Mouse (Mus musculus) spleen, adult 2 months (tissue): ENCODE measurements around the gene Myo3b. TPM values are rescaled to one million over a fixed set of nuclear protein-coding genes. Genes with fewer than 3 reads are reported as not detected.

ENCODE experiments used
- DNase-seq, 2 experiments: peaks; one replicate each; pipeline versions ENCODE4 v3.0.0 to v3.0.0-alpha.2; 2012 to 2021; ENCODE audit warnings: low spot score in 2 of 2, low read depth in 1 of 2
- H3K27ac ChIP-seq: fragments of 200-500 bp; 2 replicates; pipeline ENCODE4 v1.5.1; 2012; ENCODE audit warnings: low read length, inconsistent platforms; ENCODE audit not compliant: insufficient read depth
- H3K27me3 ChIP-seq: fragments of 200-500 bp; 2 replicates; pipeline ENCODE4 v1.6.1; 2012; ENCODE audit warnings: mild to moderate bottlenecking, moderate library complexity, low read length, inconsistent platforms; ENCODE audit not compliant: control insufficient read depth, insufficient read depth
- H3K36me3 ChIP-seq: fragments of 200-500 bp; 2 replicates; pipeline ENCODE4 v1.6.1; 2012; ENCODE audit warnings: mild to moderate bottlenecking, low read length, inconsistent platforms; ENCODE audit not compliant: control insufficient read depth, insufficient read depth
- H3K4me1 ChIP-seq: fragments of 200-500 bp; 2 replicates; pipeline ENCODE4 v1.6.1; 2011; ENCODE audit warnings: inconsistent platforms; ENCODE audit not compliant: control insufficient read depth, insufficient read depth, insufficient read length
- H3K4me3 ChIP-seq: fragments of 200-500 bp; 2 replicates; pipeline ENCODE4 v1.5.1; 2011; ENCODE audit warnings: mild to moderate bottlenecking, inconsistent platforms; ENCODE audit not compliant: insufficient read depth, insufficient read length; ENCODE audit errors: extremely low read depth
- CTCF ChIP-seq: fragments of 200-500 bp; IDR thresholded peaks from 2 replicates; pipeline ENCODE4 v1.5.1; 2011; ENCODE audit warnings: mild to moderate bottlenecking, inconsistent platforms; ENCODE audit not compliant: insufficient read depth, insufficient read length, insufficient replicate concordance; ENCODE audit errors: extremely low read depth
- POLR2A ChIP-seq: fragments of 200-500 bp; IDR thresholded peaks from 2 replicates; pipeline ENCODE4 v1.6.1; 2011; ENCODE audit warnings: low read depth, low read length, inconsistent platforms
- WGBS: fragments of 180-500 bp; shearing (Covaris S2); methylation state at CpG from one replicate; pipeline ENCODE4 v1.1.7; 2018; 5-methylcytosine and 5-hydroxymethylcytosine counted together
- polyA plus RNA-seq: library from polyadenylated mRNA; depleted of rRNA; stranded (reverse); fragments of >200 nt; gene quantifications from 2 replicates; pipeline ENCODE4 v1.2.3, GENCODE M21; 2012

Myo3b gene
- polyA plus RNA-seq, 1 experiment = 0.20 TPM

- 64% methylated on average over 11 of the region's 11 CpGs for WGBS
- Histone ChIP-seq H3K4me3 (no peak overlapping the region), H3K27me3 (no peaks in the 10 kb centered on the region), H3K36me3 (no peaks in the 10 kb centered on the region), H3K4me1 (no peaks in the 10 kb centered on the region), H3K27ac (no peak overlapping the region)
- no peak for DNase-seq
- no peak for TF ChIP-seq POLR2A
- TF ChIP-seq CTCF = no peak
Observed at GRCm38 (mm10) chr2:70201796-70202555, 163.1 kb downstream of the Myo3b start.

DNA sequence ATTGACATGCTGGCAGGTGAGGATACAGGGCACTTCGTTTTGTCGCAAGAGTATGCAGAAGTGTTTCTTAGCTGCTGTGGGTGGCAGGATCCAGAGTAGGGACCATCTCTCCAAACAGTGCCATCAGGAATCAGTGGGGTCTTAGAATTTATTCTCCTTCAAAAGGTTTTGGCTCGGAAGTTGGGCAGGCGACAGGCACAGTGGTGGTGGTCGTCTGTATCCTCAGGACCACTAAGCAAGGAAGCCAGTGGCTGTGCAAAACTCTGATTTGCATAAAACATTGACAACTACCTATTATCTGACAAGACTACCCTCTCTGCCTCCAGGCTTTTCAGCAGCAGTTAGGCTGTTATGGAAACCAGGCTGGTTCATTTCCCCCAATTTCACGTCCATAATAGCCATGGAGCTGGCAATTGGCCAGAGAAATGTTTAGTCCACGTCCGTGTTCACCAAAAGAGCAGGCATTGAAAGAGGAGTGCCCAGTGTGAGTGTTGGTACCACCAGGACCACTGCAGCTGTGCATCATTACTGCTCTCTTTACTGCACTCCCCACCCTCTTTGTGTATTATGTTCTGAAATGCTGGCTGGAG, 163.7 kb downstream of the Myo3b start:
- H3K27me3 ChIP-seq = no peaks in the 10 kb centered on the region
- DNase-seq = no peak
- H3K4me1 ChIP-seq = no peaks in the 10 kb centered on the region
- H3K27ac ChIP-seq = no peak overlapping the region
- no peak for TF ChIP-seq POLR2A
- no peak for TF ChIP-seq CTCF
- H3K4me3 ChIP-seq = no peak overlapping the region
- no peaks in the 10 kb centered on the region for H3K36me3 ChIP-seq
- WGBS = 72% methylated on average over 8 of the region's 8 CpGs

- Histone ChIP-seq H3K36me3 (no peaks in the 10 kb centered on the region), H3K4me1 (no peaks in the 10 kb centered on the region), H3K27me3 (no peaks in the 10 kb centered on the region), H3K4me3 (no peak overlapping the region), H3K27ac (no peak overlapping the region)
- TF ChIP-seq CTCF = no peak
- no peak for TF ChIP-seq POLR2A
- WGBS = 95% methylated on average over 1 of the region's 1 CpGs
- no peak for DNase-seq
Observed at GRCm38 (mm10) chr2:70208411-70208810, 169.5 kb downstream of the Myo3b start.

DNA sequence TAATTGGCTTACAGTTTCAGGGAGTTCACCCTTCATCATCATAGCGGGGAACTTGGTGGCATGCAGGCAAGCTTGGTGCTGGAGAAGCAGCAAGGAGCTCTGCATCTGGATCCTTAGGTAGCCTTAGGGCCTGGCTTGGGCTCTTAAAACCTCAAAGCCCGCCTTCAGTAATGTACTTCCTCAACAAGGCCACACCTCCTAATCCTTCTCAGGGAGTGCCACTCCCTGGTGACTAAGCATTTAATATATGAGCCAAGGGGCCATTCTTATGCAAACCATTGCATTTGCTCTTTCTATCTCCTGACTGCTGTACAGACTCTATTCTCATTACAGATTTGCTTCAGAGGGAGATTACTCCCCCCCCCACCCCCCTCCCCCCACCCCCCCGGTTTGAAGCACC, 170.9 kb downstream of the Myo3b start:
- H3K36me3 ChIP-seq = no peaks in the 10 kb centered on the region
- H3K27me3 ChIP-seq = no peaks in the 10 kb centered on the region
- TF ChIP-seq CTCF = no peak
- TF ChIP-seq POLR2A = no peak
- no peaks in the 10 kb centered on the region for H3K4me1 ChIP-seq
- no peak overlapping the region for H3K27ac ChIP-seq
- H3K4me3 ChIP-seq = no peak overlapping the region
- DNase-seq = no peak
- WGBS = 84% methylated on average over 3 of the region's 3 CpGs

DNA sequence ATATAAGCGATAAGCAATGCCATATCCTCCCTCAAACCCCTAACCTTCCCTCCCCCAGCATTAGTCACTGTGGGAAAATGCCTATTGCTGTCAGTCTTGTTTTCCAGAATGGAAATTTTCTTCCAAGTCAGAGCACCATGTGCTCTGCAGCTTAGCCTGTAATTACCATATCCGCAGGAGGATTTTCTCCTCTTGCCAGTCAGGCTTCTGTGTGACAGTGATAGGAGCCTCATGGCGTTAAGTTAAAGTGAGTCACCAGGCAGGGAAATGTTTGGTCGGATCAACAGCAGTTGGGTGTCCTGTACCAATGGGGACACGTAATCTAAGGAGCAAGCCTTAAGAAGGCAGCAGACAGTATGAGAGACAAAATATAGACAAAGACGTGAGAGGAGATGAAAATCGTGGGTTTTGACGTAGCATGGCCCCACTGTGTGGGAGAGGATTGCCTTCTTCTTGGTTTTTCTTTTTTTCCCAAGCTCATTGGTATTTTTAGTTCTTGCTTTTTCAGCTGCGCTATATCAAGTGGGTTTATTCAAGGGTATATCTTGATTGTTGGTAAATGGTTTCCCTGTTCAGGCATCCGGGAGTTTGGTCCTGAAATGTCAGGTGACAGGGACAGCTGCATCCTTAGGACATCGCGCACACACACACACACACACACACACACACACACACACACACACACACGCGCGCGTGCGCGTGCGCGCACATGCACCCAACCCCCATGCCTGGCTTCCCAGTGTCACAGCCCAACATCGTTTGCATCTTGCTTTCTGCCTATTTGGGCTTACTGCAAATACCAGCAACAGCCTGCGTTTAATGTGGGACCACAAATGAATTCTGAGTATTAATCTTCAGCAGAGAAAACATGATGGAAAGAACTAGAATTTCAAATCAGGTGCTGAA, 171.8 kb downstream of the Myo3b start:
- Histone ChIP-seq H3K4me1 (no peaks in the 10 kb centered on the region), H3K36me3 (no peaks in the 10 kb centered on the region), H3K27me3 (no peaks in the 10 kb centered on the region), H3K4me3 (no peak overlapping the region), H3K27ac (no peak overlapping the region)
- TF ChIP-seq CTCF (no peak), POLR2A (no peak)
- DNase-seq = no peak
- 91% methylated on average over 22 of the region's 22 CpGs for WGBS

- DNase-seq = no peak
- 85% methylated on average over 8 of the region's 8 CpGs for WGBS
- Histone ChIP-seq H3K27me3 (no peaks in the 10 kb centered on the region), H3K4me3 (no peak overlapping the region), H3K36me3 (no peaks in the 10 kb centered on the region), H3K27ac (no peak overlapping the region), H3K4me1 (no peaks in the 10 kb centered on the region)
- no peak for TF ChIP-seq CTCF
- TF ChIP-seq POLR2A = no peak
Observed at GRCm38 (mm10) chr2:70214401-70214800, 175.5 kb downstream of the Myo3b start.

DNA sequence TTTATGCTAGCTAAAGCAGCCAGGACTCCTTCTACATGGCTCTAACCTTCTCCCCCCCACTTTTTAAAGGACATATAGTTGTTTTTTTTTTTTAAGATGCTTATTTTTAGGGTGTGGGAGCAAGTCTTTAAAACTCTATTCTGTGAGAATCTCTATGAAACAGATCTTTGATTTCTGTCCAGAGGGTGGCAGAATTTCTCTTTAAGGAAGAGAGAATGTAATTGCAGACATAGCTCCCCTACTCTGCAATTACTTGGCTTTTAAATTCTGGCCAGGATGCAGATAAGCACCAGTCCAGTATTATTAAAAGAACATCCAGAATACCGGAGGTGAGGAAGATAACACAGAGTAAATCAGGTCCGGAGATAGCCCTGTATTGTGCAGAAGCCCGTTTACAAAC, 178.9 kb downstream of the Myo3b start:
- no peak overlapping the region for H3K4me3 ChIP-seq
- H3K4me1 ChIP-seq = no peaks in the 10 kb centered on the region
- TF ChIP-seq POLR2A (no peak), CTCF (no peak)
- no peaks in the 10 kb centered on the region for H3K27me3 ChIP-seq
- H3K36me3 ChIP-seq = no peaks in the 10 kb centered on the region
- no peak overlapping the region for H3K27ac ChIP-seq
- no peak for DNase-seq
- WGBS = 87% methylated on average over 3 of the region's 3 CpGs
